Mouse (Mus musculus) intestine, embryonic 14.5 days (tissue): ENCODE results near the gene Aif1l. TPM values are rescaled to one million over a fixed set of nuclear protein-coding genes. Genes with fewer than 3 reads are reported as not detected.
A peak's percentile ranks its signal among the peaks of the same experiment; 100 is the strongest.

ENCODE experiments used
- ATAC-seq: fragments of 200-750 bp; cut with Nextera tagmentation; replicated peaks from 2 replicates; pipeline ENCODE4 v1.8.0; 2017; ENCODE audit warnings: low read depth, moderate number of reproducible peaks, moderate TSS enrichment, moderate library complexity; ENCODE audit not compliant: low FRiP score, low TSS enrichment
- DNase-seq: peaks from one replicate; pipeline ENCODE4 v3.0.0-alpha.2; 2018; ENCODE audit warnings: low spot score
- H3K27ac ChIP-seq: fragments of 300-500 bp; sonication (generic); 2 replicates; pipeline ENCODE4 v1.5.1; 2014; ENCODE audit warnings: low read depth, mild to moderate bottlenecking, control low read depth
- H3K27me3 ChIP-seq: fragments of 300-500 bp; sonication (generic); replicated peaks from 2 replicates; pipeline ENCODE4 v1.6.1; 2014; ENCODE audit warnings: low read length, control low read depth; ENCODE audit not compliant: control insufficient read depth, insufficient read depth
- H3K36me3 ChIP-seq: fragments of 300-500 bp; sonication (generic); 2 replicates; pipeline ENCODE4 v1.6.1; 2014; ENCODE audit warnings: low read length, control low read depth; ENCODE audit not compliant: control insufficient read depth, insufficient read depth
- H3K4me1 ChIP-seq: fragments of 300-500 bp; sonication (generic); replicated peaks from 2 replicates; pipeline ENCODE4 v1.6.1; 2014; ENCODE audit warnings: low read length, control low read depth, mixed read lengths; ENCODE audit not compliant: control insufficient read depth, insufficient read depth
- H3K4me2 ChIP-seq: fragments of 300-500 bp; sonication (generic); 2 replicates; pipeline ENCODE4 v1.6.1; 2014; ENCODE audit warnings: low read length
- H3K4me3 ChIP-seq: fragments of 300-500 bp; sonication (generic); 2 replicates; pipeline ENCODE4 v1.5.1; 2014; ENCODE audit warnings: low read depth, low read length, control low read depth, mixed read lengths
- H3K9ac ChIP-seq: fragments of 300-500 bp; sonication (generic); 2 replicates; pipeline ENCODE4 v1.6.1; 2014; ENCODE audit warnings: mild to moderate bottlenecking, low read length
- H3K9me3 ChIP-seq: fragments of 300-500 bp; sonication (generic); 2 replicates; pipeline ENCODE4 v1.6.1; 2016; ENCODE audit warnings: low read length, control low read depth; ENCODE audit not compliant: control insufficient read depth
- WGBS: fragments of 180-500 bp; shearing (Covaris S2); extraction: QIAGEN DNeasy Blood & Tissue Kit; methylation state at CpG from one replicate; pipeline ENCODE4 v1.1.7; 2014; 5-methylcytosine and 5-hydroxymethylcytosine counted together
- polyA plus RNA-seq: library from polyadenylated mRNA; unstranded; fragments of >200 nt; fragmentation: Nextera tagmentation; extraction: Ambion mirVana; gene quantifications from 2 replicates; pipeline ENCODE4 v1.2.1, GENCODE M21; 2014

Gene Aif1l
- polyA plus RNA-seq, 1 experiment from 2014 or later = 20.2 TPM

DNA sequence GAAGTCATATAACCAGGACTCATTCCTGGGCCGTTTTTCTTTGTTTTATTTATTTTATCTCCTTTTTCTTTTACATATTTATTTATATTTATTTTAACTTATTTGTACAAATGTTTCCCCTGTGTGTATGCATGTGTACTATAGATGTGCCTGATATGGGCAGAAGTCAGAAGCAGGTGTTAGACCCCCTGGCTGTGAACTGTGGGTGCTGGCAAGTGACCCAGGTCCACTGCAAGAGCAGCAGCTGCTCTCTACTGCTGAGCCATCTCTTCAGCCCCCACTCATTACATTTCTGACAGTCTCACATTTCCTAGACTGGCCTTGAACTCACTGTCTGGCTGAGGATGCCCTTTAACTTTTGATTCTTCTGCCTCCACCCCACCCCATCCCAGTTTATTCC, 11.6 kb upstream of the Aif1l start:
- Histone ChIP-seq H3K27me3 (no peaks in the 10 kb centered on the region), H3K27ac (no peak overlapping the region), H3K4me3 (no peak overlapping the region), H3K4me1 (no peaks in the 10 kb centered on the region), H3K9ac (no peak overlapping the region), H3K36me3 (no peaks in the 10 kb centered on the region), H3K4me2 (no peak overlapping the region), H3K9me3 (no peaks in the 10 kb centered on the region)
- no peak for ATAC-seq
- WGBS = 59% methylated on average over 1 of the region's 1 CpGs
- no peak for DNase-seq

GRCm38 (mm10) chr2:31943011-31943410, 6.9 kb upstream of the Aif1l start:
- H3K4me2 ChIP-seq = no peak overlapping the region
- no peaks in the 10 kb centered on the region for H3K36me3 ChIP-seq

GRCm38 (mm10) chr2:31945580-31945979, 4.4 kb upstream of the Aif1l start:
- DNase-seq (no peak), ATAC-seq (no peak)
- H3K27ac ChIP-seq = no peak overlapping the region
- H3K9me3 ChIP-seq = no peaks in the 10 kb centered on the region
- H3K4me3 ChIP-seq = no peak overlapping the region
- no peak overlapping the region for H3K9ac ChIP-seq
- no peaks in the 10 kb centered on the region for H3K4me1 ChIP-seq
- 74% methylated on average over 2 of the region's 2 CpGs for WGBS
- no peak overlapping the region for H3K4me2 ChIP-seq
- H3K27me3 ChIP-seq = no peaks in the 10 kb centered on the region
- no peaks in the 10 kb centered on the region for H3K36me3 ChIP-seq

More at GRCm38 (mm10) chr2:31943011-31943410, 6.9 kb upstream of the Aif1l start:
- H3K27ac ChIP-seq = no peak overlapping the region
- 70% methylated on average over 4 of the region's 4 CpGs for WGBS
- H3K9ac ChIP-seq = no peak overlapping the region
- H3K27me3 ChIP-seq = no peaks in the 10 kb centered on the region
- no peaks in the 10 kb centered on the region for H3K9me3 ChIP-seq
- no peaks in the 10 kb centered on the region for H3K4me1 ChIP-seq
- ATAC-seq (no peak), DNase-seq (no peak)
- no peak overlapping the region for H3K4me3 ChIP-seq

DNA sequence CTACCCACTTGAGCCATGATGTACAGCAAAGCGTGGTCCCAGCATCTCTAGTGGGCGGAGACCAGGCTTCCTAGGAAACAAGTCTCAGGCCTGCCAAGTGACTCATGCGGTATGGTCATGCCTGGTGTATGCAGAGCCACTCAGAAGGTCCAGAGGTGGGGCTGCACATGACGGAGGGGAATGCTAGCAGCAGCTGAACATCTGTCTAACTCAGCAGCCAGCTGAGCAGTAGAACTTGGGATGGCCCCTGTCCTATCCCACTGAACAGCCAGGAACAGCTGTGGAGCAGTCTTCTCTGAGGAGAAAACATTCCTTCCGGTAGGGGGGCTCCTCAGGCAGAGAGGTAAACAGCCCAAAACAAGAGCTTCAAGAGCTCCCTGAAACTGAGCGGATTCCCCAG, 1.5 kb upstream of the Aif1l start:
- DNase-seq (no peak), ATAC-seq (no peak)
- no peak overlapping the region for H3K4me3 ChIP-seq
- no peak overlapping the region for H3K27ac ChIP-seq
- no peaks in the 10 kb centered on the region for H3K27me3 ChIP-seq
- no peak overlapping the region for H3K9ac ChIP-seq
- no peaks in the 10 kb centered on the region for H3K9me3 ChIP-seq
- peaks cover 4% of the 10 kb centered on the region for H3K4me1 ChIP-seq
- no peaks in the 10 kb centered on the region for H3K36me3 ChIP-seq
- no peak overlapping the region for H3K4me2 ChIP-seq
- WGBS = 62% methylated on average over 6 of the region's 6 CpGs

GRCm38 (mm10) chr2:31948801-31949200, 1.1 kb upstream of the Aif1l start:
- Histone ChIP-seq H3K4me1 (peaks cover 4% of the 10 kb centered on the region), H3K27ac (no peak overlapping the region), H3K9me3 (no peaks in the 10 kb centered on the region), H3K4me3 (no peak overlapping the region), H3K4me2 (no peak overlapping the region), H3K27me3 (no peaks in the 10 kb centered on the region), H3K36me3 (no peaks in the 10 kb centered on the region), H3K9ac (no peak overlapping the region)
- 69% methylated on average over 6 of the region's 6 CpGs for WGBS
- ATAC-seq (no peak), DNase-seq (no peak)

- no peaks in the 10 kb centered on the region for H3K9me3 ChIP-seq
- H3K27ac ChIP-seq = no peak overlapping the region
- peak overlapping the region; percentile 99 for H3K4me2 ChIP-seq
- no peak for ATAC-seq
- DNase-seq = no peak
- H3K9ac ChIP-seq = peak overlapping the region; percentile 67
- H3K4me3 ChIP-seq = peak overlapping the region; percentile 73
- no peaks in the 10 kb centered on the region for H3K36me3 ChIP-seq
- 14% methylated on average over 9 of the region's 9 CpGs for WGBS
- H3K27me3 ChIP-seq = no peaks in the 10 kb centered on the region
- peaks cover 4% of the 10 kb centered on the region for H3K4me1 ChIP-seq
Measured at GRCm38 (mm10) chr2:31950966-31951365, 1.0 kb downstream of the Aif1l start.

DNA sequence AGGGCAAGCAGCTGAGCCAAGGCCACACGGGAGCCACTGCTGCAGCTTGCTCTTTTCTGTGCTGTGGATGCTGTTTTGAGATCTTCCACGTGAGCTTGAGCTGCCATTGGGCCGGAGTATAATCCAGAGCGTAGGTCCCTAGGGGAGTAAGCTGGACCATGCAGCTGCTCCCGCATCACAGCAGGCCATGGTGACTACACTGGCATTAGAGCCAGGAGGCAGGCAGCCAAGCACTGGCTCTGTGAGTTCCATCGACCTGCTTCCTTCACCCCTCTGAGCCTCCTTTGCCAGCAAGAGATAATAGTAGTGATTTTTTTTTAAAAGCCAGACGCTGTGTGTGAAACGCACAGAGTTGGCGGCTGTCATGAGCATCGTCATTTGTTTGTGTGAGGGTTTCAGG, 2.3 kb downstream of the Aif1l start:
- DNase-seq = no peak
- Histone ChIP-seq H3K9ac (no peak overlapping the region), H3K4me2 (no peak overlapping the region), H3K27me3 (no peaks in the 10 kb centered on the region), H3K4me3 (no peak overlapping the region), H3K36me3 (no peaks in the 10 kb centered on the region), H3K4me1 (peaks cover 4% of the 10 kb centered on the region), H3K27ac (no peak overlapping the region), H3K9me3 (no peaks in the 10 kb centered on the region)
- 88% methylated on average over 10 of the region's 10 CpGs for WGBS
- ATAC-seq = no peak

- ATAC-seq (no peak), DNase-seq (no peak)
- H3K27me3 ChIP-seq = no peaks in the 10 kb centered on the region
- no peaks in the 10 kb centered on the region for H3K9me3 ChIP-seq
- no peak overlapping the region for H3K4me3 ChIP-seq
- no peak overlapping the region for H3K9ac ChIP-seq
- H3K4me1 ChIP-seq = peaks cover 4% of the 10 kb centered on the region
- H3K27ac ChIP-seq = no peak overlapping the region
- no peaks in the 10 kb centered on the region for H3K36me3 ChIP-seq
- H3K4me2 ChIP-seq = no peak overlapping the region
- WGBS = 74% methylated on average over 3 of the region's 3 CpGs
Measured at GRCm38 (mm10) chr2:31952725-31953124, 2.8 kb downstream of the Aif1l start.

DNA sequence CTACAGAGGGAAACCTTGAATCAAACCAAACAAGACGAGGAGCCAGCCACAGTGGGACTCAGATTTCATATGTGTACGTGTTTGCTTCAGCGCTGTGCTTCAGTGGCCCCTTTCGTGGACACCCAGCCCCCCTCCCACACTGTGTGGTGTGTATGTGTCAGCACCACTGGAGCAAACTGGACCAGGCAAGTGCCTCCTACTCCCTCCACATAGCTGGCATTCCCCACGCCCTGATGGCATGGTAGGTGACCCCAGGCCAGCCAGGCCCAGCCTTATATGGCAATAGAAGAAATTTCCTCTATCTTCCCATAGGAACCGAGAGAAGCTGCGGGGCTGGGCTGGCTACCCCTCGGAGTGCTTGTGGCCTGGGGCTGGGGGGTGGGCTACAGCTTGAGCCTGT, 3.7 kb downstream of the Aif1l start:
- Histone ChIP-seq H3K9me3 (no peaks in the 10 kb centered on the region), H3K4me3 (no peak overlapping the region), H3K36me3 (no peaks in the 10 kb centered on the region), H3K27ac (no peak overlapping the region), H3K9ac (no peak overlapping the region), H3K4me2 (no peak overlapping the region), H3K27me3 (no peaks in the 10 kb centered on the region), H3K4me1 (peaks cover 4% of the 10 kb centered on the region)
- 61% methylated on average over 8 of the region's 8 CpGs for WGBS
- ATAC-seq (no peak), DNase-seq (no peak)
